In the genomic region with DNA sequence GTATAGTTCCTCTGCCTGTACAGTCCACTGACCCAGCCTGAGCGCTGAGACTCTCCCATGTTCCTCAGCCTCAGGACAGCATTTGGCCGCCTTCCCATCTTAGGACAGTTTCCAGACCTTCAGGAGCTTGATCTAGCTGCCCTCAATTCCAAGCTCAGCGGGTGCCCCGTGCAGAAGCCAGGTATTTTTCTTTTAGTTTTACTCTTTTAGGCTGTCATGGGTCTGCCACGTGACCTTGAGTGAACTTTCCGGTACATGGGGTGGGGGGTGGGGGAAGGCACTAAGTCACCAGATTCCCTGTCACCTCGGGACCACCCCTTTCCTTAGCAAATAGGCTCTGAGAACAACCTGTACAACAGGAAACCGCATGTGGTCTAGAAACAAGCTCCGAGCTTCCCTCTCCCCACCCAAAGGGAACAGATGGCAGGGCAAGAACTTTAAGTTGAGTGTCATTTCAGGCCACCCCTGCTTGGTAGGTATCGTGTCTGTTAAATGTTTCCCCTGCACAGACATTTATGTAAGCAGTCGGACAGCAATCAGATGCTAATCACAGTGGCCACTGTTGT, we compare ENCODE assay signal across 9 mouse cellular contexts. TPM values are rescaled to one million over a fixed set of nuclear protein-coding genes. Genes with fewer than 3 reads are reported as not detected.
DNase-seq lines count a peak whose midpoint lies in the region; ATAC-seq lines count a peak whose summit lies in the region.
"Had no signal": no experiment of that assay in that cellular context is flagged by ENCODE, and none has a peak within 500 bp of the region (broad histone marks: within the 10 kb centered on the region; RNA-seq: fewer than 3 reads in every experiment).

No protein-coding gene starts in this region.

- no peaks in the 10 kb centered on the region for H3K27me3 ChIP-seq in hindbrain, embryonic 16.5 days (replicated peaks; ENCODE audit: control insufficient read depth, insufficient read depth, low read length)

- no peak overlapping the region for H3K27ac ChIP-seq in hindbrain, embryonic 16.5 days (ENCODE audit: low read depth, low read length)

- H3K4me3 ChIP-seq in hindbrain, embryonic 16.5 days (ENCODE audit: low read length), result no peak overlapping the region
- H3K4me3 ChIP-seq: myocyte had no signal

- no peaks in the 10 kb centered on the region; the same call in 1 of the 2 replicates for H3K36me3 ChIP-seq in hindbrain, embryonic 16.5 days (ENCODE audit: control insufficient read depth, insufficient read depth, low read length)

- peak; percentile 64 for ATAC-seq in granulocyte monocyte progenitor cell, adult 5-6 weeks (replicated peaks; ENCODE audit: poor library complexity, severe bottlenecking)
- no peak for ATAC-seq in hindbrain, embryonic 16.5 days

- WGBS in hindbrain, embryonic 16.5 days, result 43% methylated on average over 11 of the region's 11 CpGs

- H3K9ac ChIP-seq in hindbrain, embryonic 16.5 days (ENCODE audit: low read depth, low read length), result no peak overlapping the region

- no peak overlapping the region for H3K4me2 ChIP-seq in hindbrain, embryonic 16.5 days (ENCODE audit: low read length)

- no peaks in the 10 kb centered on the region for H3K9me3 ChIP-seq in hindbrain, embryonic 16.5 days (ENCODE audit: control insufficient read depth, low read length)

- peaks cover 21% of the 10 kb centered on the region for H3K4me1 ChIP-seq in hindbrain, embryonic 16.5 days (ENCODE audit: control insufficient read depth, insufficient read depth, low read depth, low read length)

- peak; percentile 63 to 81 for DNase-seq in adrenal gland, adult (ENCODE audit: inconsistent age in 2 of 2, low spot score in 1 of 2)
- no peak for DNase-seq in adrenal gland, postnatal 4 days (ENCODE audit: low spot score in 2 of 2)
- DNase-seq in adrenal gland, adult 8-10 months, result peak; percentile 51
- peak; percentile 68 to 72 for DNase-seq in kidney, postnatal 36 days
- DNase-seq in spleen, adult 18-20 months, result peak; percentile 57 to 67
- no peak for DNase-seq in frontal cortex, postnatal 14 days (ENCODE audit: low spot score in 2 of 2)

RNA-seq across cellular contexts. Expression of gene Pik3ip1, which starts 5.5 kb away (rescaled TPM):
- 10 to 100 TPM; 31.9 to 32.2 TPM for total RNA-seq in adrenal gland, postnatal 4 days (2021)
- 10 to 100 TPM; 17.2 to 28.2 (median 25.1) TPM for total RNA-seq in adrenal gland, adult 8-10 months (2022)
- 30.2 and 35.9 TPM in 2 replicates for total RNA-seq in granulocyte monocyte progenitor cell, adult 5-6 weeks (2014; fragmentation: Nextera tagmentation)
- total RNA-seq in granulocyte monocyte progenitor cell, adult 5-6 weeks (2017), result 44.8 and 63.1 TPM in 2 replicates
- polyA plus RNA-seq in hindbrain, embryonic 16.5 days (2015; fragmentation: Nextera tagmentation; extraction: Ambion mirVana), result 30.8 and 36.1 TPM in 2 replicates

RNA-seq across cellular contexts. Expression of gene Patz1, which starts 47.1 kb away (rescaled TPM):
- total RNA-seq in adrenal gland, postnatal 4 days (2021), result 10 to 100 TPM; 67.7 to 72.5 TPM
- total RNA-seq in adrenal gland, adult 8-10 months (2022), result 10 to 100 TPM; 31.9 to 47.9 (median 40.5) TPM
- 98.0 and 105 TPM in 2 replicates for total RNA-seq in granulocyte monocyte progenitor cell, adult 5-6 weeks (2014; fragmentation: Nextera tagmentation)
- 65.0 and 73.9 TPM in 2 replicates for total RNA-seq in granulocyte monocyte progenitor cell, adult 5-6 weeks (2017)
- 35.2 and 40.7 TPM in 2 replicates for polyA plus RNA-seq in hindbrain, embryonic 16.5 days (2015; fragmentation: Nextera tagmentation; extraction: Ambion mirVana)

Comparison
In these comparisons a context has a peak if more than half of its experiments do, and no peak if none do; other contexts are left out.
1. DNase-seq: peak in adrenal gland, adult (2 of 2), adrenal gland, adult 8-10 months (single experiment), kidney, postnatal 36 days (2 of 2) and spleen, adult 18-20 months (2 of 2); none in adrenal gland, postnatal 4 days (0 of 2) and frontal cortex, postnatal 14 days (0 of 2).